Mouse (Mus musculus): ENCODE measurements around the gene Edn2.

DNA sequence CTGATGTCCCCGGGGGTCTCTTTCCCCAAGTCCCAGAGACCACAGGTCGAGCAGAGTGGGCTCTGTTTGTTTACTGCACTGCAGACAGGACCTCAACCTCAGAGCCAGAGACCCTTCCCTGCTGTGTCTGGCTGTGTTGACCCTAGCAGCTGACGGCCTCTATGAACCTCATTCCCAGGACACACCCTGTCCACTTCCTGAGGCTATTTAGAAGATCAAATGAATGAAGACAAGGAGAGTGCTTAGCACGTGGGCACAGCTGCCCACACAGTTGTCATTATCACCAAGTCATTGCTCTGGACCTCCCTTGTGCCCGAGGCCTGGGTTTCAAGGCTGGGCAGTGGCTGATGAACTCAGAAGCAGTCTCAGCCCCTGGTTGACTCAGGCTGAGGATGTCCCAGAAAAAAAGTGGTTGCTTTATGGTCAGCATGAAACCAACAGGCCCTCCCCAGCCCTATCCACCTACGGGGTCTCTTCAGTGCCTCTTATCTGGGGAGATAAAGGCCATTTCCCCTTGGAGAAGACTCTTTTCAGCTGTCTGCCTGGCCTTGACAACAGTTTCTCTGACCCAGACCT is 10.6 kb upstream of the Edn2 start:
- TF ChIP-seq POLR2A (IDR thresholded peaks at IDR 0.05; ENCODE audit: low read depth, low read length) (no peak), CTCF (IDR thresholded peaks at IDR 0.05; ENCODE audit: extremely low read depth, insufficient read length, insufficient replicate concordance, low read depth, low read length) (no peak)
